Mouse (Mus musculus) bone marrow, adult 2 months (tissue): ENCODE results near the gene Rbm47.

Experiments
- CTCF ChIP-seq: fragments of 200-500 bp; IDR thresholded peaks from 2 replicates; pipeline ENCODE4 v1.5.1; 2011; ENCODE audit warnings: low read length, control low read depth; ENCODE audit not compliant: control insufficient read depth, insufficient read depth
- POLR2A ChIP-seq: fragments of 200-500 bp; IDR thresholded peaks from 2 replicates; pipeline ENCODE4 v1.6.1; 2011; ENCODE audit warnings: low read depth, mild to moderate bottlenecking, control low read depth, low read length, borderline replicate concordance; ENCODE audit not compliant: control insufficient read depth

DNA sequence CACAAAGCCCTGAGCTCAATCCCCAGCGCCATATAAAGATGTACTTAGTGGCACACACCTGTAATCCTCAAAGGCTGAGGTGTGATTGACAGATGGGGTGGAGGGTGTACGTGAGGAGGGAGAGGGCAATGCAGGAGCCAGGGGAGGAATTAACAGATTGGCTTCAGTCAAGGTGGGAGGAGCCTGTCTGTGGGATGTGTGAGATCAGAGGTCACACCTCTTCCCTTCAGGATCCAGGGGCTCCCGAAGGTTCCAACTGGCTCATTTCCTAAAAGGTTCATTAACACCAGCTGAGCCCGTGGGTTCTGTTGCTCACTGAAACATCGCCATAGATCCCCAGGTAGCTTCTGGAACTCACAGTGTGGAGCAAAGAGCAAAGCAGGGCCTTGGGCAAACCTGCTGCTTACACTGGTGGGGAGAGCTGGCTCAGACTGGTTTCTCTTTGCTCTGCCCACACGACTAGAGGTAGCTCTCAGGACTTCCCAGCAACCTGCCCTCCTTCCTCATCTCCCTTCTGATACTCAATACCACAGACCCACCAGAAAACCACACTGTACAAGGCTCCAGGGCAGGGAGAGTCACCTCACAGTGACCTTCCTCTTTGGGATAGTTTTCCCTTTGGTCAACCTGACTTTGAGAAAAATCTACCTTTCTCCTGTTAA, 33.2 kb downstream of the Rbm47 start:
- no peak for TF ChIP-seq CTCF
- TF ChIP-seq POLR2A: no peak
